Mouse (Mus musculus) forebrain, embryonic 16.5 days (tissue): ENCODE data around the gene Ccnl2. TPM values are rescaled to one million over a fixed set of nuclear protein-coding genes. Genes with fewer than 3 reads are reported as not detected.

Source experiments
- ATAC-seq: fragments of 200-750 bp; cut with Nextera tagmentation; 2 replicates; pipeline ENCODE4 v1.8.0; 2017; ENCODE audit warnings: mild to moderate bottlenecking, moderate library complexity
- H3K27ac ChIP-seq: fragments of 300-500 bp; sonication (generic); 2 replicates; pipeline ENCODE4 v1.5.1; 2014; ENCODE audit warnings: low read length, control low read depth
- H3K27me3 ChIP-seq: fragments of 300-500 bp; sonication (generic); replicated peaks from 2 replicates; pipeline ENCODE4 v1.6.1; 2014; ENCODE audit warnings: low read length; ENCODE audit not compliant: control insufficient read depth, insufficient read depth
- H3K36me3 ChIP-seq: fragments of 300-500 bp; sonication (generic); 2 replicates; pipeline ENCODE4 v1.6.1; 2014; ENCODE audit not compliant: control insufficient read depth, insufficient read depth
- H3K4me1 ChIP-seq: fragments of 300-500 bp; sonication (generic); replicated peaks from 2 replicates; pipeline ENCODE4 v1.6.1; 2014; ENCODE audit warnings: low read length; ENCODE audit not compliant: control insufficient read depth, insufficient read depth
- H3K4me2 ChIP-seq: fragments of 300-500 bp; sonication (generic); 2 replicates; pipeline ENCODE4 v1.6.1; 2014; ENCODE audit warnings: mild to moderate bottlenecking, low read length, control low read depth
- H3K4me3 ChIP-seq: fragments of 300-500 bp; sonication (generic); replicated peaks from 2 replicates; pipeline ENCODE4 v1.5.1; 2014; ENCODE audit warnings: mild to moderate bottlenecking, low read length, control low read depth
- H3K9ac ChIP-seq: fragments of 300-500 bp; sonication (generic); replicated peaks from 2 replicates; pipeline ENCODE4 v1.6.1; 2014; ENCODE audit warnings: low read depth, low read length, control low read depth
- H3K9me3 ChIP-seq: fragments of 300-500 bp; sonication (generic); 2 replicates; pipeline ENCODE4 v1.6.1; 2016; ENCODE audit warnings: low read length; ENCODE audit not compliant: control insufficient read depth
- WGBS: fragments of 180-500 bp; shearing (Covaris S2); extraction: QIAGEN DNeasy Blood & Tissue Kit; methylation state at CpG from one replicate; pipeline ENCODE4 v1.1.7; 2014; 5-methylcytosine and 5-hydroxymethylcytosine counted together
- polyA plus RNA-seq: library from polyadenylated mRNA; unstranded; fragments of >200 nt; fragmentation: Nextera tagmentation; extraction: Ambion mirVana; gene quantifications from 2 replicates; pipeline ENCODE4 v1.2.1, GENCODE M21; 2015

Gene Ccnl2
- polyA plus RNA-seq, 1 experiment from 2014 or later, result 188 TPM

- Histone ChIP-seq H3K4me2 (peak overlapping the region; percentile 40), H3K4me3 (peak overlapping the region; percentile 13), H3K36me3 (no peaks in the 10 kb centered on the region), H3K9ac (peak overlapping the region; percentile 5), H3K4me1 (peaks cover 11% of the 10 kb centered on the region), H3K27me3 (no peaks in the 10 kb centered on the region; the same call in 1 of the 2 replicates), H3K9me3 (no peaks in the 10 kb centered on the region), H3K27ac (no peak overlapping the region)
- ATAC-seq, result peak; percentile 23; the same call in 1 of the 2 replicates
- 1% methylated on average over 32 of the region's 32 CpGs for WGBS
Measured at GRCm38 (mm10) chr4:155841003-155841454, 28.7 kb downstream of the Ccnl2 start.

GRCm38 (mm10) chr4:155841651-155842270 is 29.5 kb downstream of the Ccnl2 start:
- WGBS, result 37% methylated on average over 38 of the region's 38 CpGs
- H3K27me3 ChIP-seq, result no peaks in the 10 kb centered on the region; the same call in 1 of the 2 replicates
- no peak overlapping the region for H3K9ac ChIP-seq
- H3K27ac ChIP-seq, result no peak overlapping the region
- H3K9me3 ChIP-seq, result no peaks in the 10 kb centered on the region
- H3K36me3 ChIP-seq, result no peaks in the 10 kb centered on the region
- ATAC-seq, result no peak
- no peak overlapping the region for H3K4me3 ChIP-seq
- H3K4me2 ChIP-seq, result no peak overlapping the region
- peaks cover 16% of the 10 kb centered on the region for H3K4me1 ChIP-seq

GRCm38 (mm10) chr4:155843231-155843630 is 30.9 kb downstream of the Ccnl2 start:
- H3K9ac ChIP-seq, result no peak overlapping the region
- peaks cover 22% of the 10 kb centered on the region for H3K4me1 ChIP-seq
- no peak overlapping the region for H3K4me2 ChIP-seq
- H3K9me3 ChIP-seq, result no peaks in the 10 kb centered on the region
- H3K36me3 ChIP-seq, result no peaks in the 10 kb centered on the region
- H3K27ac ChIP-seq, result no peak overlapping the region
- ATAC-seq, result no peak
- no peaks in the 10 kb centered on the region; the same call in 1 of the 2 replicates for H3K27me3 ChIP-seq
- WGBS, result 90% methylated on average over 5 of the region's 5 CpGs
- no peak overlapping the region for H3K4me3 ChIP-seq

GRCm38 (mm10) chr4:155846871-155847578 is 34.7 kb downstream of the Ccnl2 start, which contains the start of gene Dvl1:
TSS of gene Dvl1 (plus strand) at chr4:155847402.
- peak within 1 kb of the TSS; percentile 68 for H3K4me3 ChIP-seq
- H3K27ac ChIP-seq, result peak within 1 kb of the TSS; percentile 72
- H3K4me2 ChIP-seq, result peak within 1 kb of the TSS; percentile 98
- H3K9ac ChIP-seq, result peak within 1 kb of the TSS; percentile 94
- no peaks in the 10 kb centered on the region for H3K36me3 ChIP-seq
- H3K4me1 ChIP-seq, result peaks cover 39% of the 10 kb centered on the region
- 2% methylated on average over 45 of the region's 65 CpGs for WGBS
- ATAC-seq, result peak; percentile 90
- no peaks in the 10 kb centered on the region for H3K27me3 ChIP-seq
- H3K9me3 ChIP-seq, result no peaks in the 10 kb centered on the region

GRCm38 (mm10) chr4:155847591-155848352 is 35.5 kb downstream of the Ccnl2 start:
- Histone ChIP-seq H3K4me2 (peak overlapping the region; percentile 98), H3K9me3 (no peaks in the 10 kb centered on the region), H3K4me1 (peaks cover 41% of the 10 kb centered on the region), H3K4me3 (peak overlapping the region; percentile 68), H3K27me3 (no peaks in the 10 kb centered on the region), H3K9ac (peak overlapping the region; percentile 94), H3K27ac (peak overlapping the region; percentile 69), H3K36me3 (no peaks in the 10 kb centered on the region)
- 1% methylated on average over 61 of the region's 69 CpGs for WGBS
- peak; percentile 36 for ATAC-seq

GRCm38 (mm10) chr4:155848434-155849095 is 36.3 kb downstream of the Ccnl2 start:
- no peak for ATAC-seq
- WGBS, result 55% methylated on average over 7 of the region's 7 CpGs
- H3K27me3 ChIP-seq, result no peaks in the 10 kb centered on the region

GRCm38 (mm10) chr4:155849391-155849790 is 37.1 kb downstream of the Ccnl2 start:
- no peak for ATAC-seq
- Histone ChIP-seq H3K4me3 (no peak overlapping the region), H3K9me3 (no peaks in the 10 kb centered on the region), H3K36me3 (no peaks in the 10 kb centered on the region; the same call in 1 of the 2 replicates), H3K4me1 (peaks cover 41% of the 10 kb centered on the region), H3K9ac (no peak overlapping the region), H3K27me3 (no peaks in the 10 kb centered on the region), H3K4me2 (no peak overlapping the region), H3K27ac (no peak overlapping the region)
- 88% methylated on average over 2 of the region's 2 CpGs for WGBS

More at GRCm38 (mm10) chr4:155848434-155849095, 36.3 kb downstream of the Ccnl2 start:
- no peaks in the 10 kb centered on the region for H3K36me3 ChIP-seq
- H3K4me1 ChIP-seq, result peaks cover 41% of the 10 kb centered on the region
- peak overlapping the region; percentile 94 for H3K9ac ChIP-seq
- H3K27ac ChIP-seq, result no peak overlapping the region
- H3K4me2 ChIP-seq, result peak overlapping the region; percentile 98
- H3K4me3 ChIP-seq, result peak overlapping the region; percentile 68
- H3K9me3 ChIP-seq, result no peaks in the 10 kb centered on the region

GRCm38 (mm10) chr4:155849792-155850451 is 37.6 kb downstream of the Ccnl2 start:
- Histone ChIP-seq H3K27ac (no peak overlapping the region), H3K4me3 (no peak overlapping the region), H3K9ac (no peak overlapping the region), H3K4me2 (no peak overlapping the region), H3K9me3 (no peaks in the 10 kb centered on the region), H3K4me1 (peaks cover 41% of the 10 kb centered on the region), H3K27me3 (no peaks in the 10 kb centered on the region), H3K36me3 (peaks cover 2% of the 10 kb centered on the region)
- no peak for ATAC-seq
- WGBS, result 84% methylated on average over 3 of the region's 3 CpGs
